Mouse (Mus musculus) cerebellum, adult 2 months (tissue): ENCODE measurements around the gene Limk2.

Experiments
- CTCF ChIP-seq: fragments of 200-500 bp; IDR thresholded peaks from 2 replicates; pipeline ENCODE4 v1.5.1; 2011; ENCODE audit warnings: low read depth, mild to moderate bottlenecking, control low read depth, low read length, moderate library complexity, borderline replicate concordance; ENCODE audit not compliant: insufficient read depth
- POLR2A ChIP-seq: fragments of 200-500 bp; IDR thresholded peaks from 2 replicates; pipeline ENCODE4 v1.6.1; 2011; ENCODE audit warnings: low read length, control low read depth, borderline replicate concordance; ENCODE audit not compliant: insufficient read depth

GRCm38 (mm10) chr11:3456354-3456753, 47.4 kb upstream of the Limk2 start:
- peak; percentile 81 for TF ChIP-seq CTCF
- TF ChIP-seq POLR2A, result no peak
